Comparison of ENCODE assay signal across 1 mouse cellular context in genomic region chr15:31318158-31318955, GRCm38 (mm10).
TF ChIP-seq lines count a peak whose summit lies in the region.

No protein-coding gene starts in this region.

TF ChIP-seq in CH12.LX, 34 proteins besides CTCF, POLR2A, EP300 and RAD21 (continued from another document):
- TF ChIP-seq TBP (conservative IDR thresholded peaks at IDR 0.05; ENCODE audit: low read depth, low read length) (no peak), MXI1 (IDR thresholded peaks at IDR 0.05; ENCODE audit: low read depth, low read length) (peak; percentile 14; the same call in 1 of the 2 replicates), JUND (conservative IDR thresholded peaks at IDR 0.05; ENCODE audit: low read depth, low read length) (no peak), GABPA (IDR thresholded peaks at IDR 0.05; ENCODE audit: insufficient replicate concordance, low read depth, low read length) (no peak), UBTF (IDR thresholded peaks at IDR 0.05; ENCODE audit: low read depth, low read length) (no peak), ELF1 (IDR thresholded peaks at IDR 0.05; ENCODE audit: low read depth, low read length) (0 out of 2 replicates have a peak, but pooled peaks have one; percentile 15), ZC3H11A (IDR thresholded peaks at IDR 0.05; ENCODE audit: low read depth, low read length) (no peak), PAX5 (IDR thresholded peaks at IDR 0.05; ENCODE audit: low read length) (no peak), SMC3 (IDR thresholded peaks at IDR 0.05; ENCODE audit: low read depth, low read length) (no peak), JUN (IDR thresholded peaks at IDR 0.05; ENCODE audit: insufficient read depth, low read depth, low read length) (no peak), HCFC1 (IDR thresholded peaks at IDR 0.05; ENCODE audit: low read depth, low read length) (no peak), BHLHE40 (IDR thresholded peaks at IDR 0.05; ENCODE audit: low read depth, low read length) (no peak), KAT2A (IDR thresholded peaks at IDR 0.05; ENCODE audit: insufficient replicate concordance, low read length) (no peak), ZKSCAN1 (IDR thresholded peaks at IDR 0.05; ENCODE audit: borderline replicate concordance, low read depth, low read length) (no peak), USF2 (conservative IDR thresholded peaks at IDR 0.05; ENCODE audit: low read depth, low read length) (no peak), MAZ (IDR thresholded peaks at IDR 0.05; ENCODE audit: low read depth, low read length) (no peak), ZNF384 (IDR thresholded peaks at IDR 0.05; ENCODE audit: low read depth, low read length) (peak; percentile 74), MEF2A (IDR thresholded peaks at IDR 0.05; ENCODE audit: borderline replicate concordance, low read depth, low read length) (0 out of 2 replicates have a peak, but pooled peaks have one; percentile 18), NRF1 (IDR thresholded peaks at IDR 0.05; ENCODE audit: low read depth, low read length) (no peak), NELFE (IDR thresholded peaks at IDR 0.05; ENCODE audit: low read depth, low read length) (no peak), MYC (IDR thresholded peaks at IDR 0.05; ENCODE audit: low read depth, low read length) (no peak), USF1 (IDR thresholded peaks at IDR 0.05; ENCODE audit: low read depth, low read length) (no peak)
